Mouse (Mus musculus) CH12.LX (cell line): ENCODE data around the gene Pomt2. TPM values are rescaled to one million over a fixed set of nuclear protein-coding genes. Genes with fewer than 3 reads are reported as not detected.
"Not testable (repeated sequence)": the region's sequence is repeated elsewhere in the genome, so short reads cannot be mapped to it uniquely, and the experiment has no call there.

Experiments used
- DNase-seq: peaks from one replicate; pipeline ENCODE4 v3.0.0-alpha.2; 2013; ENCODE audit errors: extremely low read depth
- H3K27ac ChIP-seq: 2 replicates; pipeline ENCODE4 v1.5.1; 2012; ENCODE audit warnings: low read depth, mild to moderate bottlenecking, control low read depth, moderate library complexity; ENCODE audit not compliant: insufficient read depth
- H3K27me3 ChIP-seq: replicated peaks from 2 replicates; pipeline ENCODE3; 2012; ENCODE audit warnings: inconsistent platforms
- H3K36me3 ChIP-seq, 2 experiments: replicated peaks in 1 of 2; 2 replicates each; pipeline versions ENCODE3 to v1.6.1; 2012; ENCODE audit warnings: inconsistent platforms in 1 of 2, low read length in 1 of 2, mild to moderate bottlenecking in 1 of 2, mixed read lengths in 1 of 2, moderate library complexity in 1 of 2; ENCODE audit not compliant: control insufficient read depth in 1 of 2, insufficient read depth in 1 of 2
- H3K4me1 ChIP-seq, 2 experiments: 2 replicates each; pipeline ENCODE4 v1.6.1; 2012; ENCODE audit warnings: inconsistent platforms in 1 of 2, moderate library complexity in 1 of 2; ENCODE audit not compliant: insufficient read depth in 2 of 2, control insufficient read depth in 1 of 2
- H3K4me2 ChIP-seq: 2 replicates; pipeline ENCODE4 v1.6.1; 2012; ENCODE audit warnings: low read depth, mild to moderate bottlenecking, control low read depth; ENCODE audit not compliant: poor library complexity, insufficient read depth, severe bottlenecking
- H3K4me3 ChIP-seq, 3 experiments: fragments of 150-350 bp in 1 of 3; sonication (generic) in 1 of 3; replicated peaks in 1 of 3; 2 replicates each; pipeline versions ENCODE3 to v1.5.1; 2011 to 2012; ENCODE audit warnings: low read depth in 2 of 3, low read length in 2 of 3, mild to moderate bottlenecking in 2 of 3, moderate library complexity in 2 of 3, control low read depth in 1 of 3, improper control_type of control experiment in 1 of 3, inconsistent platforms in 1 of 3, mixed read lengths in 1 of 3; ENCODE audit not compliant: poor library complexity in 1 of 3
- H3K79me2 ChIP-seq: replicated peaks from 2 replicates; pipeline ENCODE4 v1.6.1; 2012; ENCODE audit warnings: mild to moderate bottlenecking, moderate library complexity; ENCODE audit not compliant: control insufficient read depth, poor library complexity, insufficient read depth, severe bottlenecking; ENCODE audit errors: extremely low read depth
- H3K9ac ChIP-seq: 2 replicates; pipeline ENCODE4 v1.6.1; 2012; ENCODE audit warnings: low read depth, mild to moderate bottlenecking, control low read depth, moderate library complexity; ENCODE audit not compliant: insufficient read depth
- H3K9me3 ChIP-seq: replicated peaks from 2 replicates; pipeline ENCODE3; 2012; ENCODE audit warnings: low read length, inconsistent platforms, mixed read lengths
- CTCF ChIP-seq, 2 experiments: IDR thresholded peaks in 1 of 2; conservative IDR thresholded peaks in 1 of 2; 2 replicates each; pipeline ENCODE4 v1.5.1; 2011 to 2012; ENCODE audit warnings: low read depth in 2 of 2, low read length in 2 of 2, improper control_type of control experiment in 1 of 2, inconsistent platforms in 1 of 2, mild to moderate bottlenecking in 1 of 2, moderate library complexity in 1 of 2
- E2F4 ChIP-seq: IDR thresholded peaks from 2 replicates; pipeline ENCODE4 v1.6.1; 2011; ENCODE audit warnings: low read depth, low read length, improper control_type of control experiment; ENCODE audit not compliant: insufficient replicate concordance
- EP300 ChIP-seq: IDR thresholded peaks from 2 replicates; pipeline ENCODE4 v1.6.1; 2011; ENCODE audit warnings: low read length, improper control_type of control experiment
- ETS1 ChIP-seq: conservative IDR thresholded peaks from 2 replicates; pipeline ENCODE4 v1.6.1; 2012; ENCODE audit warnings: low read depth, mild to moderate bottlenecking, inconsistent platforms, low read length, improper control_type of control experiment, moderate library complexity
- IRF4 ChIP-seq: IDR thresholded peaks from 2 replicates; pipeline ENCODE4 v1.6.1; 2014; ENCODE audit warnings: low read depth, mild to moderate bottlenecking, inconsistent platforms, low read length, improper control_type of control experiment
- JUN ChIP-seq: IDR thresholded peaks from 2 replicates; pipeline ENCODE4 v1.6.1; 2011; ENCODE audit warnings: low read depth, mild to moderate bottlenecking, low read length, improper control_type of control experiment, moderate library complexity; ENCODE audit not compliant: insufficient read depth
- JUND ChIP-seq: conservative IDR thresholded peaks from 2 replicates; pipeline ENCODE4 v1.6.1; 2011; ENCODE audit warnings: low read depth, low read length, improper control_type of control experiment
- MAFK ChIP-seq: IDR thresholded peaks from 2 replicates; pipeline ENCODE4 v1.6.1; 2011; ENCODE audit warnings: low read length, improper control_type of control experiment; ENCODE audit not compliant: insufficient replicate concordance
- MAX ChIP-seq: IDR thresholded peaks from 2 replicates; pipeline ENCODE4 v1.6.1; 2011; ENCODE audit warnings: low read length, improper control_type of control experiment
- MEF2A ChIP-seq: IDR thresholded peaks from 2 replicates; pipeline ENCODE4 v1.6.1; 2014; ENCODE audit warnings: low read depth, mild to moderate bottlenecking, inconsistent platforms, low read length, improper control_type of control experiment, borderline replicate concordance
- MYC ChIP-seq: IDR thresholded peaks from 2 replicates; pipeline ENCODE4 v1.6.1; 2011; ENCODE audit warnings: low read depth, mild to moderate bottlenecking, improper control_type of control experiment, low read length
- NRF1 ChIP-seq: IDR thresholded peaks from 2 replicates; pipeline ENCODE4 v1.6.1; 2014; ENCODE audit warnings: low read depth, mild to moderate bottlenecking, inconsistent platforms, low read length, improper control_type of control experiment, moderate library complexity
- POLR2AphosphoS2 ChIP-seq: IDR thresholded peaks from 2 replicates; pipeline ENCODE4 v1.6.1; 2011; ENCODE audit warnings: low read depth, low read length, improper control_type of control experiment
- RAD21 ChIP-seq: IDR thresholded peaks from 2 replicates; pipeline ENCODE4 v1.6.1; 2011; ENCODE audit warnings: low read depth, mild to moderate bottlenecking, low read length, improper control_type of control experiment, moderate library complexity
- SIN3A ChIP-seq: IDR thresholded peaks from 2 replicates; pipeline ENCODE4 v1.6.1; 2012; ENCODE audit warnings: low read length, improper control_type of control experiment, inconsistent platforms
- UBTF ChIP-seq: IDR thresholded peaks from 2 replicates; pipeline ENCODE4 v1.6.1; 2012; ENCODE audit warnings: low read depth, mild to moderate bottlenecking, inconsistent platforms, low read length, improper control_type of control experiment, moderate library complexity
- USF2 ChIP-seq: conservative IDR thresholded peaks from 2 replicates; pipeline ENCODE4 v1.6.1; 2011; ENCODE audit warnings: low read depth, low read length, improper control_type of control experiment
- ZC3H11A ChIP-seq: IDR thresholded peaks from 2 replicates; pipeline ENCODE4 v1.6.1; 2012; ENCODE audit warnings: low read depth, mild to moderate bottlenecking, inconsistent platforms, low read length, improper control_type of control experiment
- ZKSCAN1 ChIP-seq: IDR thresholded peaks from 2 replicates; pipeline ENCODE4 v1.6.1; 2012; ENCODE audit warnings: low read depth, inconsistent platforms, low read length, improper control_type of control experiment, borderline replicate concordance
- dilution Hi-C: fragments of 300-500 bp; cut with MboI; formaldehyde crosslinking; loops from 2 replicates; pipeline ENCODE4 v1.14.3; 2020; ENCODE audit warnings: low sequenced_read_pairs; ENCODE audit not compliant: extremely low pct_unique_long_range_greater_than_20kb, extremely low pct_ligation_motif_present
- in situ Hi-C: fragments of 300-500 bp; cut with MboI; formaldehyde crosslinking; loops from 3 replicates; pipeline ENCODE4 v1.14.3; 2019; ENCODE audit warnings: low sequenced_read_pairs, low pct_ligation_motif_present, low pct_unique_long_range_greater_than_20kb, mixed read lengths
- polyA plus RNA-seq: library from polyadenylated mRNA; unstranded; fragments of >175 nt; gene quantifications from 2 replicates; pipeline ENCODE4 v1.2.1, GENCODE M21; 2012; ENCODE audit warnings: low read depth; ENCODE audit not compliant: insufficient read length
- total RNA-seq, 2 experiments: library from RNA; depleted of rRNA; stranded (reverse); fragments of 300-350 nt in 1 of 2; fragments of >200 nt in 1 of 2; gene quantifications; 2 replicates each; pipeline ENCODE4 v1.2.3; 2012 to 2014

Pomt2 gene
- total and polyA plus RNA-seq, 3 experiments: 11.6 to 12.8 (median 11.7) TPM

GRCm38 (mm10) chr12:87158099-87158498 is 10.3 kb upstream of the Pomt2 start:
- Histone ChIP-seq H3K79me2 (no peaks in the 10 kb centered on the region), H3K9me3 (peaks cover 3% of the 10 kb centered on the region), H3K27ac (no peak overlapping the region)
- dilution Hi-C loops: no loop called here
- no peak for TF ChIP-seq POLR2AphosphoS2
- no peak for TF ChIP-seq ETS1
- no peak for TF ChIP-seq JUN
- TF ChIP-seq MYC: no peak
- no peak for TF ChIP-seq USF2
- TF ChIP-seq NRF1: no peak
- TF ChIP-seq IRF4: no peak
- no peak for TF ChIP-seq MAFK
- TF ChIP-seq SIN3A: no peak
- no peak for TF ChIP-seq RAD21
- TF ChIP-seq ZC3H11A: no peak
- no peak for TF ChIP-seq E2F4
- no peak for TF ChIP-seq UBTF
- TF ChIP-seq MEF2A: no peak
- no peak for TF ChIP-seq MAX
- no peak for TF ChIP-seq CTCF (conservative IDR thresholded peaks at IDR 0.05 in 1 of 2, IDR thresholded peaks at IDR 0.05 in 1 of 2; ENCODE audit: low read depth in 2 of 2, low read length in 2 of 2)
- TF ChIP-seq, all 38 proteins: peak for 0
- in situ Hi-C loops: no loop called here
- no peak overlapping the region for H3K4me2 ChIP-seq
- no peak overlapping the region for H3K4me3 ChIP-seq
- H3K27me3 ChIP-seq: no peaks in the 10 kb centered on the region
- H3K9ac ChIP-seq: no peak overlapping the region
- peaks cover 0 to 51% of the 10 kb centered on the region in 2 experiments; a peak in 3 of 4 replicates for H3K4me1 ChIP-seq
- peaks cover 25 to 47% of the 10 kb centered on the region in 2 experiments for H3K36me3 ChIP-seq
- DNase-seq: no peak

GRCm38 (mm10) chr12:87157361-87157760 is 9.6 kb upstream of the Pomt2 start:
- Histone ChIP-seq H3K9ac (no peak overlapping the region), H3K36me3 (peaks cover 17 to 40% of the 10 kb centered on the region in 2 experiments), H3K27ac (no peak overlapping the region), H3K9me3 (peaks cover 3% of the 10 kb centered on the region), H3K4me2 (no peak overlapping the region), H3K27me3 (no peaks in the 10 kb centered on the region), H3K4me1 (peaks cover 0 to 51% of the 10 kb centered on the region in 2 experiments; a peak in 3 of 4 replicates), H3K79me2 (no peaks in the 10 kb centered on the region), H3K4me3 (no peak overlapping the region)
- TF ChIP-seq EP300 (no peak), ZKSCAN1 (no peak), JUND (no peak)
- dilution Hi-C loops (no loop called here), in situ Hi-C loops (no loop called here)
- DNase-seq: peak; percentile 8

GRCm38 (mm10) chr12:87154448-87154847 is 6.7 kb upstream of the Pomt2 start:
- DNase-seq, H3K4me3 ChIP-seq, H3K27ac ChIP-seq, H3K9me3 ChIP-seq, dilution Hi-C loops, H3K9ac ChIP-seq, H3K79me2 ChIP-seq, H3K4me2 ChIP-seq, H3K27me3 ChIP-seq, in situ Hi-C loops: not testable (repeated sequence)
- H3K36me3 ChIP-seq: peaks cover 11 to 20% of the 10 kb centered on the region in 2 experiments
- H3K4me1 ChIP-seq: peaks cover 0 to 28% of the 10 kb centered on the region in 2 experiments; a peak in 3 of 4 replicates
